In the genomic region with DNA sequence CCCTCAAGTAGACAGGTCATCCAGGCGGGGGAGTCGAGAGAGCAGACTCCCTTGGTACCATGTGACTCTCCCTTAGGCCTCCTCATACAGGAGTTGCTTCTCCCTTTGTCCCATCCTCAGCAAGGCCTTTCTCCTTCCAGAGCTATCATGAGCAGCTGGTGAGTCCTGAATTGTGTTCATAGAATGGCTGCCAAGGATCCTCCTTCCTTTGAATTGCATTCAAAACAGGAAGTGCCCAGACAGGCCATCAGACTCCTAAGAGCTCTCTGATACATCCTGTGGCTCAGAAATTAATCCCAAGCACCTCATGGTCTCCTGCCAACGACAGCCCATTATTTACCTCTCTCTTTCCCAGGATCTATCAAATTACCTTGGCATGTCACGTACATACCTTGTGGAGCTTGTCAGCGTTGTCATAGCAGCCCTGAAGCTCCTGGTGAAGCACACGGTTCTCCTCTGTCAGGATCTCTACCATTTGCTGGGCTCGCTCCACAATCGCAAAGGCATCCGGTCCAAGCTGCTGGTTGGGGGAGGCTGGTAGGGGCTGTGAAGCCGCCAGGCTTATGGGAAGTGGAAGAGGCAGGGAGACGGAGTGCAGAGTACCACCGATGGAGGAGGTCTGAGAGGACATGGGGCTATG, we compare ENCODE assay signal across 8 mouse cellular contexts.
DNase-seq lines count a peak whose midpoint lies in the region; ATAC-seq lines count a peak whose summit lies in the region.

No protein-coding gene starts in this region.

- ATAC-seq in intestine, embryonic 16.5 days: peak; percentile 36; the same call in 1 of the 2 replicates
- ATAC-seq in megakaryocyte-erythroid progenitor cell, adult 5-6 weeks (replicated peaks; ENCODE audit: low FRiP score, low TSS enrichment, poor library complexity, severe bottlenecking): no peak

- no peak overlapping the region for H3K27ac ChIP-seq in heart, embryonic 10.5 days
- 0 out of 2 replicates have a peak overlapping the region, but pooled peaks have one; percentile 27 for H3K27ac ChIP-seq in intestine, embryonic 16.5 days (ENCODE audit: low read length)
- H3K27ac ChIP-seq in midbrain, embryonic 10.5 days (replicated peaks): peak overlapping the region; percentile 34; the same call in 1 of the 2 replicates

- H3K4me3 ChIP-seq in heart, embryonic 10.5 days: no peak overlapping the region
- H3K4me3 ChIP-seq in intestine, embryonic 16.5 days (ENCODE audit: low read length): no peak overlapping the region
- no peak overlapping the region for H3K4me3 ChIP-seq in midbrain, embryonic 10.5 days

- no peak overlapping the region for H3K9ac ChIP-seq in intestine, embryonic 16.5 days (ENCODE audit: low read depth, low read length)

- DNase-seq in heart, adult 9 months (ENCODE audit: low spot score in 2 of 2): peak; percentile 20 to 26
- DNase-seq in heart, embryonic 10.5 days (ENCODE audit: low spot score): no peak
- DNase-seq in cerebellum, adult 18-20 months: peak; percentile 9 to 10
- DNase-seq in midbrain, embryonic 10.5 days (ENCODE audit: low spot score): no peak
- DNase-seq in right cerebral cortex, adult 2 months (ENCODE audit: low spot score in 2 of 2): no peak
- DNase-seq in thymus, postnatal 36 days: no peak

- peaks cover 59% of the 10 kb centered on the region for H3K36me3 ChIP-seq in heart, embryonic 10.5 days
- H3K36me3 ChIP-seq in intestine, embryonic 16.5 days (ENCODE audit: control insufficient read depth, insufficient read depth, low read length): no peaks in the 10 kb centered on the region
- H3K36me3 ChIP-seq in midbrain, embryonic 10.5 days: peaks cover 80% of the 10 kb centered on the region

- H3K4me1 ChIP-seq in heart, embryonic 10.5 days: peaks cover 29% of the 10 kb centered on the region
- no peaks in the 10 kb centered on the region for H3K4me1 ChIP-seq in intestine, embryonic 16.5 days (ENCODE audit: control insufficient read depth, insufficient read depth, low read length)
- H3K4me1 ChIP-seq in midbrain, embryonic 10.5 days: no peaks in the 10 kb centered on the region

- WGBS in heart, embryonic 10.5 days: 69% methylated on average over 12 of the region's 12 CpGs
- 69% methylated on average over 12 of the region's 12 CpGs for WGBS in intestine, embryonic 16.5 days
- WGBS in midbrain, embryonic 10.5 days: 89% methylated on average over 12 of the region's 12 CpGs

- no peaks in the 10 kb centered on the region for H3K27me3 ChIP-seq in heart, embryonic 10.5 days (ENCODE audit: insufficient read depth, poor library complexity, severe bottlenecking)
- H3K27me3 ChIP-seq in intestine, embryonic 16.5 days (replicated peaks; ENCODE audit: control insufficient read depth, insufficient read depth, low read length): no peaks in the 10 kb centered on the region
- H3K27me3 ChIP-seq in midbrain, embryonic 10.5 days (ENCODE audit: low read depth, poor library complexity, severe bottlenecking): no peaks in the 10 kb centered on the region

- no peaks in the 10 kb centered on the region for H3K9me3 ChIP-seq in heart, embryonic 10.5 days
- H3K9me3 ChIP-seq in intestine, embryonic 16.5 days (ENCODE audit: control insufficient read depth, low read length): no peaks in the 10 kb centered on the region
- no peaks in the 10 kb centered on the region for H3K9me3 ChIP-seq in midbrain, embryonic 10.5 days (replicated peaks)

- H3K4me2 ChIP-seq in intestine, embryonic 16.5 days (ENCODE audit: low read depth, low read length): no peak overlapping the region

Comparison
In these comparisons a context has a peak if more than half of its experiments do, and no peak if none do; other contexts are left out.
1. DNase-seq: peak in heart, adult 9 months (2 of 2) and cerebellum, adult 18-20 months (2 of 2); none in heart, embryonic 10.5 days (single experiment), midbrain, embryonic 10.5 days (single experiment), right cerebral cortex, adult 2 months (0 of 2) and thymus, postnatal 36 days (0 of 2).